In the genomic region with DNA sequence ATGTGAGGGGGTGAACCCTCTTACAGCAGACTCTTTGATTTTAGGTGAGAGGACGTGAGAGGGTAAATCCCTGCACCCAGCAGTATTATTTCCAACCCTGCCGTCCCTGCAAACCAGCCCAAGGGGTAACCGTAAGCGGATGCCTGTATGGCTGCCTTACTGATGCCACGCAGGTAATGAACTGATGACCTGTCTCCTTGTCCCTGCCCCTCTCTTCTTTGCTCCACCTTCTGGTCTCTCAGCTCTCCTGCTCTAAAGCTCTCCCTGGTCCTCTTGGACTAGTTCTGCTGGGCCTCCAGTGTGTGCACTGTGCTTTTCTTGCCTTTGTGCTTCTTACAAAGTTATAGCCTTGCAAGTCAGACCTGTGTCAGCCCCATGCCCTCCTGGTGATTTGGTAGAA, we compare ENCODE assay signal across 15 mouse cellular contexts. TPM values are rescaled to one million over a fixed set of nuclear protein-coding genes. Genes with fewer than 3 reads are reported as not detected.
DNase-seq lines count a peak whose midpoint lies in the region; ATAC-seq and TF ChIP-seq lines count a peak whose summit lies in the region.
"Had no signal": no experiment of that assay in that cellular context is flagged by ENCODE, and none has a peak within 500 bp of the region (broad histone marks: within the 10 kb centered on the region; RNA-seq: fewer than 3 reads in every experiment).

No protein-coding gene starts in this region.

- no peak overlapping the region for H3K4me3 ChIP-seq in hindbrain, embryonic 13.5 days
- no peak overlapping the region for H3K4me3 ChIP-seq in hindbrain, embryonic 10.5 days
- H3K4me3 ChIP-seq in midbrain, embryonic 13.5 days (replicated peaks): no peak overlapping the region
- H3K4me3 ChIP-seq in olfactory bulb, adult 2 months (ENCODE audit: insufficient read depth, low read depth, low read length): peak overlapping the region; percentile 12; the same call in 1 of the 2 replicates
- H3K4me3 ChIP-seq: embryonic facial prominence, embryonic 12.5 days; heart, adult 2 months; midbrain, embryonic 12.5 days had no signal

- peaks cover 63% of the 10 kb centered on the region for H3K4me1 ChIP-seq in hindbrain, embryonic 13.5 days (replicated peaks)
- H3K4me1 ChIP-seq in hindbrain, embryonic 10.5 days (replicated peaks): peaks cover 61% of the 10 kb centered on the region
- peaks cover 70% of the 10 kb centered on the region for H3K4me1 ChIP-seq in midbrain, embryonic 13.5 days (replicated peaks)
- H3K4me1 ChIP-seq in olfactory bulb, adult 2 months (ENCODE audit: control insufficient read depth, insufficient read depth, low read length): peaks cover 25% of the 10 kb centered on the region

- peak overlapping the region; percentile 51 for H3K4me2 ChIP-seq in hindbrain, embryonic 13.5 days
- H3K4me2 ChIP-seq in midbrain, embryonic 13.5 days (replicated peaks): peak overlapping the region; percentile 42
- H3K4me2 ChIP-seq: embryonic facial prominence, embryonic 12.5 days had no signal

- 0 out of 2 replicates have a peak overlapping the region, but pooled peaks have one; percentile 11 for H3K9ac ChIP-seq in hindbrain, embryonic 13.5 days
- no peak overlapping the region; the same call in 1 of the 2 replicates for H3K9ac ChIP-seq in midbrain, embryonic 13.5 days (replicated peaks)
- H3K9ac ChIP-seq: embryonic facial prominence, embryonic 12.5 days; liver, postnatal 0 days; midbrain, embryonic 12.5 days had no signal

- WGBS in hindbrain, embryonic 13.5 days: 81% methylated on average over 5 of the region's 5 CpGs
- WGBS in hindbrain, embryonic 10.5 days: 75% methylated on average over 5 of the region's 5 CpGs
- 84% methylated on average over 5 of the region's 5 CpGs for WGBS in midbrain, embryonic 13.5 days
- WGBS in olfactory bulb, adult 2 months: 83% methylated on average over 5 of the region's 5 CpGs

- no peak for DNase-seq in hindbrain, embryonic 10.5 days (ENCODE audit: low spot score)
- DNase-seq in lung, postnatal 36 days: no peak
- DNase-seq in right cerebral cortex, postnatal 36 days (ENCODE audit: low spot score in 2 of 2): no peak
- DNase-seq: adrenal gland, adult 2 months; heart, adult 2 months; liver, postnatal 0 days had no signal

- 0 out of 2 replicates have a peak, but pooled peaks cover 4% of the 10 kb centered on the region for H3K27me3 ChIP-seq in hindbrain, embryonic 13.5 days
- peaks cover 45% of the 10 kb centered on the region for H3K27me3 ChIP-seq in hindbrain, embryonic 10.5 days (ENCODE audit: insufficient read depth, poor library complexity, severe bottlenecking)
- H3K27me3 ChIP-seq in midbrain, embryonic 13.5 days: 0 out of 2 replicates have a peak, but pooled peaks cover 5% of the 10 kb centered on the region

- H3K27ac ChIP-seq in hindbrain, embryonic 13.5 days: no peak overlapping the region
- no peak overlapping the region for H3K27ac ChIP-seq in hindbrain, embryonic 10.5 days
- no peak overlapping the region for H3K27ac ChIP-seq in midbrain, embryonic 13.5 days
- H3K27ac ChIP-seq in olfactory bulb, adult 2 months (ENCODE audit: insufficient read depth, low read depth, low read length): no peak overlapping the region
- H3K27ac ChIP-seq: embryonic facial prominence, embryonic 12.5 days; heart, adult 2 months; midbrain, embryonic 12.5 days had no signal

- ATAC-seq in hindbrain, embryonic 13.5 days (ENCODE audit: low FRiP score): no peak
- peak; percentile 18; the same call in 1 of the 2 replicates for ATAC-seq in granulocyte monocyte progenitor cell, adult 5-6 weeks (replicated peaks; ENCODE audit: poor library complexity, severe bottlenecking)
- ATAC-seq in midbrain, embryonic 13.5 days: no peak
- ATAC-seq: CD4-positive, CD25-positive, alpha-beta regulatory T cell, adult 4 months; liver, postnatal 0 days had no signal

- peaks cover 3% of the 10 kb centered on the region; the same call in 1 of the 2 replicates for H3K36me3 ChIP-seq in hindbrain, embryonic 13.5 days
- H3K36me3 ChIP-seq in hindbrain, embryonic 10.5 days: no peaks in the 10 kb centered on the region
- H3K36me3 ChIP-seq in midbrain, embryonic 13.5 days: peaks cover 4% of the 10 kb centered on the region; the same call in 1 of the 2 replicates
- H3K36me3 ChIP-seq: embryonic facial prominence, embryonic 12.5 days; midbrain, embryonic 12.5 days had no signal

- H3K9me3 ChIP-seq in hindbrain, embryonic 13.5 days: no peaks in the 10 kb centered on the region
- H3K9me3 ChIP-seq in hindbrain, embryonic 10.5 days: no peaks in the 10 kb centered on the region
- H3K9me3 ChIP-seq in midbrain, embryonic 13.5 days: no peaks in the 10 kb centered on the region
- H3K9me3 ChIP-seq: embryonic facial prominence, embryonic 12.5 days; midbrain, embryonic 12.5 days had no signal

- no peak for TF ChIP-seq CTCF in olfactory bulb, adult 2 months (IDR thresholded peaks at IDR 0.05; ENCODE audit: insufficient read depth, low read depth, low read length)

- no peak for TF ChIP-seq POLR2A in olfactory bulb, adult 2 months (IDR thresholded peaks at IDR 0.05; ENCODE audit: insufficient read depth, low read depth, low read length)

RNA-seq across cellular contexts. Expression of a gene that starts 15.0 kb away (rescaled TPM):
- 24.4 and 26.4 TPM in 2 replicates for polyA plus RNA-seq in hindbrain, embryonic 13.5 days (2015; fragmentation: Nextera tagmentation; extraction: Ambion mirVana)
- 4.9 and 8.9 TPM in 2 replicates for polyA plus RNA-seq in hindbrain, embryonic 10.5 days (2016; fragmentation: Nextera tagmentation; extraction: Ambion mirVana)
- 0.34 and 4.6 TPM in 2 replicates for total RNA-seq in granulocyte monocyte progenitor cell, adult 5-6 weeks (2014; fragmentation: Nextera tagmentation)
- total RNA-seq in granulocyte monocyte progenitor cell, adult 5-6 weeks (2017): 0.47 and 1.3 TPM in 2 replicates
- polyA plus RNA-seq in midbrain, embryonic 13.5 days (2015; fragmentation: Nextera tagmentation; extraction: Ambion mirVana): 32.4 and 33.6 TPM in 2 replicates
- polyA plus RNA-seq in olfactory bulb, adult 2 months (2012; ENCODE audit: insufficient read depth, insufficient read length, low replicate concordance, missing spikeins): not detected in 2 replicates
- total RNA-seq: gastrocnemius, adult 8-10 months; heart, adult 2 months; MEL had no signal
- polyA plus RNA-seq: liver, postnatal 0 days had no signal
